14 mouse cellular contexts compared by ENCODE assay signal in genomic region chr4:120674775-120675451, GRCm38 (mm10). TPM values are rescaled to one million over a fixed set of nuclear protein-coding genes. Genes with fewer than 3 reads are reported as not detected.
DNase-seq lines count a peak whose midpoint lies in the region; ATAC-seq and TF ChIP-seq lines count a peak whose summit lies in the region.
"Had no signal": no experiment of that assay in that cellular context is flagged by ENCODE, and none has a peak within 500 bp of the region (broad histone marks: within the 10 kb centered on the region; RNA-seq: fewer than 3 reads in every experiment).

No protein-coding gene starts in this region.

- no peak overlapping the region for H3K9ac ChIP-seq in intestine, embryonic 15.5 days
- no peak overlapping the region for H3K9ac ChIP-seq in intestine, postnatal 0 days (ENCODE audit: low read depth, low read length)
- peak overlapping the region; percentile 60 for H3K9ac ChIP-seq in liver, embryonic 13.5 days
- H3K9ac ChIP-seq: hindbrain, embryonic 12.5 days; neural tube, embryonic 15.5 days had no signal

- no peak for TF ChIP-seq CTCF in intestine, postnatal 0 days (IDR thresholded peaks at IDR 0.05; ENCODE audit: low read depth)

- peak; percentile 66; the same call in 1 of the 2 replicates for ATAC-seq in intestine, embryonic 15.5 days
- no peak for ATAC-seq in intestine, postnatal 0 days
- peak; percentile 99 for ATAC-seq in liver, embryonic 13.5 days (ENCODE audit: low read depth)

- intact Hi-C loops in left cerebral cortex, postnatal 14 days (cut with DNase I): no loop called here

- WGBS in intestine, embryonic 15.5 days: 67% methylated on average over 8 of the region's 8 CpGs
- 59% methylated on average over 8 of the region's 8 CpGs for WGBS in intestine, postnatal 0 days
- WGBS in liver, embryonic 13.5 days (ENCODE audit: insufficient replicate concordance): 14% methylated on average over 8 of the region's 8 CpGs

- no peaks in the 10 kb centered on the region for H3K4me1 ChIP-seq in intestine, embryonic 15.5 days (replicated peaks)
- no peaks in the 10 kb centered on the region for H3K4me1 ChIP-seq in intestine, postnatal 0 days (replicated peaks; ENCODE audit: control insufficient read depth, insufficient read depth, low read length)
- H3K4me1 ChIP-seq in liver, embryonic 13.5 days (replicated peaks): peaks cover 92% of the 10 kb centered on the region
- H3K4me1 ChIP-seq: hindbrain, embryonic 12.5 days; neural tube, embryonic 15.5 days had no signal

- H3K4me2 ChIP-seq in intestine, embryonic 15.5 days (replicated peaks): no peak overlapping the region
- H3K4me2 ChIP-seq in intestine, postnatal 0 days (replicated peaks; ENCODE audit: low read depth): no peak overlapping the region
- H3K4me2 ChIP-seq in liver, embryonic 13.5 days: peak overlapping the region; percentile 59
- H3K4me2 ChIP-seq: hindbrain, embryonic 12.5 days; neural tube, embryonic 15.5 days had no signal

- H3K27ac ChIP-seq in intestine, embryonic 15.5 days: no peak overlapping the region
- H3K27ac ChIP-seq in intestine, postnatal 0 days (ENCODE audit: low read depth, low read length): no peak overlapping the region
- peak overlapping the region; percentile 96 for H3K27ac ChIP-seq in liver, embryonic 13.5 days
- H3K27ac ChIP-seq: heart, adult 2 months; hindbrain, embryonic 12.5 days; neural tube, embryonic 15.5 days had no signal

- H3K27me3 ChIP-seq in intestine, embryonic 15.5 days (replicated peaks): no peaks in the 10 kb centered on the region
- H3K27me3 ChIP-seq in intestine, postnatal 0 days (replicated peaks; ENCODE audit: control insufficient read depth, insufficient read depth, low read length): no peaks in the 10 kb centered on the region
- H3K27me3 ChIP-seq in liver, embryonic 13.5 days: no peaks in the 10 kb centered on the region

- DNase-seq in c-Kit-positive CD71-positive TER-119-negative erythroid progenitor cells, embryonic 14.5 days (ENCODE audit: low read depth): peak; percentile 85
- DNase-seq in liver, embryonic 13.5 days: peak; percentile 92
- peak; percentile 72 to 77 for DNase-seq in spleen, postnatal 4 days (ENCODE audit: low spot score in 2 of 2)
- no peak for DNase-seq in left cerebral cortex, postnatal 14 days (ENCODE audit: low spot score in 2 of 2)
- no peak for DNase-seq in cerebellum, postnatal 14 days
- DNase-seq in kidney, postnatal 36 days: no peak
- DNase-seq: heart, adult 2 months; kidney, adult 9 months; lung, postnatal 4 days; thymus, postnatal 4 days had no signal

- H3K9me3 ChIP-seq in intestine, embryonic 15.5 days: no peaks in the 10 kb centered on the region
- no peaks in the 10 kb centered on the region for H3K9me3 ChIP-seq in intestine, postnatal 0 days (ENCODE audit: control insufficient read depth)
- no peaks in the 10 kb centered on the region for H3K9me3 ChIP-seq in liver, embryonic 13.5 days (replicated peaks)
- H3K9me3 ChIP-seq: hindbrain, embryonic 12.5 days; neural tube, embryonic 15.5 days had no signal

- no peak overlapping the region for H3K4me3 ChIP-seq in intestine, embryonic 15.5 days (replicated peaks)
- H3K4me3 ChIP-seq in intestine, postnatal 0 days (ENCODE audit: low read depth, low read length): no peak overlapping the region
- no peak overlapping the region for H3K4me3 ChIP-seq in liver, embryonic 13.5 days (replicated peaks)
- H3K4me3 ChIP-seq: heart, adult 2 months; hindbrain, embryonic 12.5 days; neural tube, embryonic 15.5 days had no signal

- no peaks in the 10 kb centered on the region for H3K36me3 ChIP-seq in intestine, embryonic 15.5 days
- H3K36me3 ChIP-seq in intestine, postnatal 0 days (ENCODE audit: control insufficient read depth, insufficient read depth): no peaks in the 10 kb centered on the region
- no peaks in the 10 kb centered on the region for H3K36me3 ChIP-seq in liver, embryonic 13.5 days
- H3K36me3 ChIP-seq: hindbrain, embryonic 12.5 days; neural tube, embryonic 15.5 days had no signal

RNA-seq across cellular contexts. Expression of gene Cited4, which starts 8.5 kb away (rescaled TPM):
- 2.4 and 2.8 TPM in 2 replicates for polyA plus RNA-seq in intestine, embryonic 15.5 days (2015; fragmentation: Nextera tagmentation; extraction: Ambion mirVana)
- 1.7 and 2.1 TPM in 2 replicates for polyA plus RNA-seq in intestine, postnatal 0 days (2015; fragmentation: Nextera tagmentation; extraction: Ambion mirVana)
- 124 and 128 TPM in 2 replicates for polyA plus RNA-seq in liver, embryonic 13.5 days (2015; fragmentation: Nextera tagmentation; extraction: Ambion mirVana)
- 10 to 100 TPM; 21.0 to 22.6 TPM for total RNA-seq in left cerebral cortex, postnatal 14 days (2021)

Comparison
In these comparisons a context has a peak if more than half of its experiments do, and no peak if none do; other contexts are left out.
1. DNase-seq: peak in c-Kit-positive CD71-positive TER-119-negative erythroid progenitor cells, embryonic 14.5 days (single experiment), liver, embryonic 13.5 days (single experiment) and spleen, postnatal 4 days (2 of 2); none in left cerebral cortex, postnatal 14 days (0 of 2), cerebellum, postnatal 14 days (0 of 2) and kidney, postnatal 36 days (0 of 2).
2. RNA of gene Cited4, which starts 8.5 kb away (polyA plus RNA-seq): 124 to 128 TPM in liver, embryonic 13.5 days; 2.4 to 2.8 TPM in intestine, embryonic 15.5 days and 1.7 to 2.1 TPM in intestine, postnatal 0 days; every median in the first group is over 10 times any median in the second.